Mouse (Mus musculus) hindbrain, embryonic 12.5 days (tissue): ENCODE results near the gene Rnf114. TPM values are rescaled to one million over a fixed set of nuclear protein-coding genes. Genes with fewer than 3 reads are reported as not detected.
A peak's percentile ranks its signal among the peaks of the same experiment; 100 is the strongest.

Experiments used
- ATAC-seq: fragments of 200-750 bp; cut with Nextera tagmentation; 2 replicates; pipeline ENCODE4 v1.8.0; 2017; ENCODE audit warnings: moderate TSS enrichment; ENCODE audit not compliant: low FRiP score
- H3K27ac ChIP-seq: fragments of 300-500 bp; sonication (generic); 2 replicates; pipeline ENCODE4 v1.5.1; 2016; ENCODE audit warnings: mild to moderate bottlenecking
- H3K27me3 ChIP-seq: fragments of 300-500 bp; sonication (generic); 2 replicates; pipeline ENCODE4 v1.6.1; 2016; ENCODE audit warnings: mild to moderate bottlenecking
- H3K36me3 ChIP-seq: fragments of 300-500 bp; sonication (generic); 2 replicates; pipeline ENCODE4 v1.6.1; 2016; ENCODE audit warnings: mild to moderate bottlenecking
- H3K4me1 ChIP-seq: fragments of 300-500 bp; sonication (generic); 2 replicates; pipeline ENCODE4 v1.6.1; 2016
- H3K4me2 ChIP-seq: fragments of 300-500 bp; sonication (generic); replicated peaks from 2 replicates; pipeline ENCODE4 v1.6.1; 2016; ENCODE audit warnings: mild to moderate bottlenecking
- H3K4me3 ChIP-seq: fragments of 300-500 bp; sonication (generic); 2 replicates; pipeline ENCODE4 v1.5.1; 2016; ENCODE audit warnings: mild to moderate bottlenecking
- H3K9ac ChIP-seq: fragments of 300-500 bp; sonication (generic); 2 replicates; pipeline ENCODE4 v1.6.1; 2016; ENCODE audit warnings: mild to moderate bottlenecking, moderate library complexity
- H3K9me3 ChIP-seq: fragments of 300-500 bp; sonication (generic); replicated peaks from 2 replicates; pipeline ENCODE4 v1.6.1; 2016; ENCODE audit warnings: mild to moderate bottlenecking
- WGBS: fragments of 180-500 bp; shearing (Covaris S2); methylation state at CpG from one replicate; pipeline ENCODE4 v1.1.7; 2016; 5-methylcytosine and 5-hydroxymethylcytosine counted together
- polyA plus RNA-seq: library from polyadenylated mRNA; unstranded; fragments of >200 nt; fragmentation: Nextera tagmentation; extraction: Ambion mirVana; gene quantifications from 2 replicates; pipeline ENCODE4 v1.2.1, GENCODE M21; 2016

Gene Rnf114
- polyA plus RNA-seq, 1 experiment from 2014 or later = 120 TPM

DNA sequence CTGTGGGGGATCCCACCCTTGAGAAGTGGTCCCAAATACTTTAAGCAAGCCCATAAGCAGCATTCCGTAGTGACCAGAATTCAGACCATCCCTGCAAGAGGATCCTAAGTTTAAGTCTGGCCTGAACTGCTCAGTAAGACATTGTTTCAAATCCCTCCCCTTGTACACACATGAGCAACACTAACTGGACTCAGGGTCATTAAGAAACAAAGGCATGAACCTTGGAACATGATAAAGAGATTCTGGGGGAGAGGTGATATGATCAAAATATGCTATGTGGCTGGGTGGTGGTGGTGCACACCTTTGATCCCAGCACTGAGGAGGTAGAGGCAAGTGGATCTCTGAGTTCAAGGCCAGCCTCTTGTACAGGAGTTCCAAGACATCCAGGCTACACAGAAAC, 12.9 kb upstream of the Rnf114 start:
- no peak overlapping the region for H3K9ac ChIP-seq
- no peak for ATAC-seq
- H3K9me3 ChIP-seq = no peaks in the 10 kb centered on the region
- H3K4me2 ChIP-seq = no peak overlapping the region
- no peak overlapping the region for H3K4me3 ChIP-seq
- peaks cover 20% of the 10 kb centered on the region for H3K4me1 ChIP-seq
- H3K36me3 ChIP-seq = peaks cover 31% of the 10 kb centered on the region
- H3K27me3 ChIP-seq = no peaks in the 10 kb centered on the region
- H3K27ac ChIP-seq = no peak overlapping the region
- WGBS = 97% methylated on average over 1 of the region's 1 CpGs

DNA sequence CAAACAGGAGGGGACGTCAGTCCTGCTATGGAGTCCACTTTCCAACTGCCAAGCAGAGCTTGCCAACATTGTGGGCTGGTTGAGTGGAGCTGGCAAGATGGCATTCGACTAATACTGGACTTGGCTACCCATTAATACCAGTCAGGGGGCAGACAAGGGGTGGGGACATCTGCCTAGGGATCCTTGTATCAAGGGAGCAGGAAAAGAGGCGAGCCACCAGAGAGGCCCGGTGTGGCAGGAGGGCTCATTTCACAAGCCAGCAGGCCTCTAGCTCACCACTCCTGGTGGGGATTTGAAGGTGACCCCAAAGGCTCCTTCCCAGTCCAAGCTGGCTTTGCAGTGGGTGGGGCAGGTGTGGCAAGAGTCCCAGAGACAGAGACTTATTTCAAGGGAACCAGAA, 9.8 kb upstream of the Rnf114 start:
- H3K27ac ChIP-seq = no peak overlapping the region
- H3K27me3 ChIP-seq = no peaks in the 10 kb centered on the region
- H3K4me2 ChIP-seq = no peak overlapping the region
- no peak overlapping the region for H3K4me3 ChIP-seq
- 0 out of 2 replicates have a peak, but pooled peaks cover 4% of the 10 kb centered on the region for H3K4me1 ChIP-seq
- H3K9me3 ChIP-seq = no peaks in the 10 kb centered on the region
- H3K36me3 ChIP-seq = peaks cover 41% of the 10 kb centered on the region
- no peak for ATAC-seq
- WGBS = 95% methylated on average over 4 of the region's 4 CpGs
- no peak overlapping the region for H3K9ac ChIP-seq

DNA sequence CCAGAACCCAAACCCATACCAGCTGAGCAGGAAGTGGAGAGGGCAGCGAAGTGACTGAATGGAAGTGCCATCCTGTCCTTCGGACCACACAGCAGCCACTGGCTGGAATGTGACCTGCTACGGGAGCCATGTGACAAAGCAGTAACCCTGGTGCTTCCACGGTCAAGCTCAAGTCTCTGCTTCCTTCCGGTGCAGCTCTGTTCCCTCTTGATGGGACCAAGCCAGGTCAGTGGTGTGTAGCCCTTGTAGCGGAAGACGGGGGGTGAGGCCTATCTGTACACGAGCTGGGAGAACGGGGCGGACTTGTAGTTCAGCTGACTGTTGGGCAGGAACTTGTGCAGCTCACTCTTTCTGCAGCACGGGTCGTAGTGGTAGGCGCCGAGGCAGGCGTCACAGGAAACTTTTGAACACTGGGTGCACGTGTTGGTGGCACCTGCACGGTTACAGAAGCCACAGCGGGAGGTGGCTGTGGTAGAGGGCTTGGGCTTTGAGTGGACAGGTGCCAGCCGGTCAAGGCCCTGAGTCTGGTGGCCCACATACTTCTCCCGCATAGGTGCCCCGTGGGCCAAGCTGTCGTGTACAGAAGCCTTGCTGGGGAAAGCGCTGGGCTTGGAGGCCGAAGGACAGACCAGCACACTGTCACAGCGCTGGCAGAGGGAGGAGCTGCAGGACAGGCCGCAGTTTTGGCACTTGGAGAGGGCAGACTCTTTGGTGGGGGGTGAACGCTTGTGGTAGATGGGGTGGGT, 9.2 kb upstream of the Rnf114 start:
- Histone ChIP-seq H3K9ac (no peak overlapping the region), H3K27ac (no peak overlapping the region), H3K9me3 (no peaks in the 10 kb centered on the region), H3K4me1 (0 out of 2 replicates have a peak, but pooled peaks cover 4% of the 10 kb centered on the region), H3K4me2 (no peak overlapping the region), H3K27me3 (no peaks in the 10 kb centered on the region), H3K4me3 (no peak overlapping the region), H3K36me3 (peaks cover 41% of the 10 kb centered on the region)
- 94% methylated on average over 27 of the region's 27 CpGs for WGBS
- ATAC-seq = no peak

DNA sequence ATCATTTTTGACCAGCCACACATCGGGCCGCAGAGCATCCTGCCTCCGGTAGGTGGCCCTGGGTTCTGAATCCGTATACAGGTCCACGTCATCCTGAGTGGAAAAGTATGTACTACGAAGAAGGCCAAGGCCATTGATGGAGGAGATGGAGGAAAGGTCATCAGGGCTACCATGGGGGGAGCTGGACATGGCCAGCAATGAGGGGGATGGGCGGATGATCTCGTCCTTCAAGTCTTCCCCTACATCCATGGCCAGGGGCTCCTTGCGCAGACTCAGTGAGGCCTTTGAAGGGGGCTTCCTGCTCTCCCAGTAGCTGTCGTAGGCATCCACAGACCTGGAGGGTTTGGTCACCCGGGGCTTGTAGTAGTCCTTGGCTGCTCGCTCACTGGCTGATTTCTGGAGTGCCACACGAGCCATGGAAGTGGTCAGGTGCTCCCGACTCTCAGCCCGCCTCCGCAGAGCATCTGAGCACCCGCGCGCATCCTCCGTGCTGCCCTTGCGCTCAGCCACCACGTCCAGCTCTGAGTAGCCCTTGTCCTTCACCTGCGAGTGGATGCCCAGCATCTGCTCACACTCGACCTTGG, 8.5 kb upstream of the Rnf114 start:
- Histone ChIP-seq H3K36me3 (peaks cover 41% of the 10 kb centered on the region), H3K9me3 (no peaks in the 10 kb centered on the region), H3K9ac (no peak overlapping the region), H3K4me1 (0 out of 2 replicates have a peak, but pooled peaks cover 4% of the 10 kb centered on the region), H3K27me3 (no peaks in the 10 kb centered on the region), H3K4me2 (no peak overlapping the region), H3K27ac (no peak overlapping the region), H3K4me3 (no peak overlapping the region)
- 95% methylated on average over 24 of the region's 24 CpGs for WGBS
- ATAC-seq = no peak

DNA sequence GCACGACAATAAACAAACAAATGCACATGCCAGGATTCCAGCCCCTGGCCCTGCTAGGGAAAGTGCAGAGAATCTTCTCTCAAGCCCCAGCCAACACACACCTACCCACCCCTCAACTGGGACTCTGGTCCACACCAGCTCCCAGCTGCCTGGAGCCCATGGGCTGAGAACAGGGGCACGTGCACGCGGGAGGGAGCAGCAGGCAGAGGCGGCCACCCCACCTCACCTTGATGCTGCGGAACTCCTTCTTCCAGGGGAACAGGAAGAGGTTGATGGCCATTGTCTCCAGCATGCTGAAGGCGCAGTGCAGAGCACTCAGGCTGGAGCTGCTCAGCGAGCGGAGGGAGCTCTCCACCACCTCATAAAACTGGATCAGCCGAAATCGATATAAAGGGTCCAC, 7.5 kb upstream of the Rnf114 start:
- Histone ChIP-seq H3K27me3 (no peaks in the 10 kb centered on the region), H3K36me3 (peaks cover 41% of the 10 kb centered on the region), H3K4me3 (no peak overlapping the region), H3K27ac (no peak overlapping the region), H3K4me1 (0 out of 2 replicates have a peak, but pooled peaks cover 4% of the 10 kb centered on the region), H3K9me3 (no peaks in the 10 kb centered on the region), H3K9ac (no peak overlapping the region), H3K4me2 (no peak overlapping the region)
- WGBS = 94% methylated on average over 11 of the region's 11 CpGs
- ATAC-seq = no peak

DNA sequence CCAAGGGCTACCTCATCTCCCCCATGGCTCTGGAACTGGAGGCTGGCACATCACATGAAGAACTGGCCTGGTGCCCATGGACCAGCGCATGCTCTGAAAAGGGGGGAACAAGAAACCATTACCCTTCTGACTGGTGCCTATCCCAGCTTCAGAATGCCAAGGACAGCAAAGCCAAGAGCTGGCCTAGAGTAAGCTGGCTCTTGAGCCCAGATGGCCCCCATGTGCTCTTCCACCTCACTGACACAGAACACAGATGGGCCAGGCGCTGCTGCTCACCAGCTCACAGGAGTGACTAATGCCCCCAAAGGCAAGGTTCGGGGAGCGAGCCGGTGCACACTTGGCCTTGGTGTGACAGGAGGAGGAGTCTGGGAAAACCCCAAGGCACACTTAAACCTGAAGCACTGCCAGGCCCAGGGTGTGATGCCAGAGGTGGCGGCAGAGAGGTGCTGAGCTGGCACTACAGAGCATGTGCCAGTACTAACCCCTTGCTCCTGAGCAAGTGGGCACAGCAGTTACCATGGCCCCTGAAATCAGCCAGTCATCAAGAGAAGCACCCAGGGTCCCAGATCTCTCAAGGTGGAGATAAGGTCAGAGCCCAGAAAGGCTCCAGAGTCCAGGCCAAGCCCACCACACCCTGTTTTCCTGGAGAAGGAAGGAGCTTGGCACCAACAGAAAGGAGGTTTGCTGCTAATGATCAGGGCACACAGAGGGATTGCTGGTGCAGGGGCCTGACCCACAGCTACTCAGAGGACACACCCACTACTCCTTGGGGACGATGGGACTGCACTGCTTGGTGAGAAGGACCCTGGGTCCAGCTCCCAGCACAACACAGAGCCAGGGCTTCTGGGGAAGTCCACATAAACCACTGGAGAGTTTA, 6.7 kb upstream of the Rnf114 start:
- Histone ChIP-seq H3K27me3 (no peaks in the 10 kb centered on the region), H3K27ac (no peak overlapping the region), H3K36me3 (peaks cover 41% of the 10 kb centered on the region)

DNA sequence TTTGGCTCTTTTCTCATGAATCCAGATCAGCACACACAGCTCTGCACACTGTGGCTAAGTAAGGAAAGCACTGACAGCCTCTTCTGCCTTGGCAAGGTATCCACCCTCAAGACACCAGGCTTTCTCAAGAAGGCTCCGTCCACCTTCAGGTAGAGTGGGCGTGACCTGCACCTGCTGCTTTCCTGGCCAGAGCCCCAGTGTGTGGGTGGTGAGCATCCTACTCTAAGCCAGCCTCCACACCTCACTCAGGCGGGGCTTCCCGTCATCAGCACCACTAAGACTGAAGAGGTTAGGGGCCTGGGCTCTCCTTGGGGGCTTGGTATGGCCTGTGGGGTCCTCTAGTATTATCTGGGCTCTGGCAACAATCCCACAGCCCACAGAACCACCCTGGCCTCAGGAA, 5.9 kb upstream of the Rnf114 start:
- Histone ChIP-seq H3K9ac (0 out of 2 replicates have a peak overlapping the region, but pooled peaks have one; percentile 13), H3K27ac (no peak overlapping the region), H3K36me3 (peaks cover 41% of the 10 kb centered on the region), H3K4me1 (peaks cover 17% of the 10 kb centered on the region), H3K9me3 (no peaks in the 10 kb centered on the region), H3K4me3 (no peak overlapping the region), H3K27me3 (no peaks in the 10 kb centered on the region), H3K4me2 (no peak overlapping the region)
- WGBS = 78% methylated on average over 4 of the region's 4 CpGs
- no peak for ATAC-seq

More for the DNA sequence above, 6.7 kb upstream of the Rnf114 start:
- Histone ChIP-seq H3K9me3 (no peaks in the 10 kb centered on the region), H3K4me3 (no peak overlapping the region), H3K4me1 (peaks cover 9% of the 10 kb centered on the region), H3K4me2 (no peak overlapping the region), H3K9ac (no peak overlapping the region)
- ATAC-seq = no peak
- 88% methylated on average over 7 of the region's 7 CpGs for WGBS

DNA sequence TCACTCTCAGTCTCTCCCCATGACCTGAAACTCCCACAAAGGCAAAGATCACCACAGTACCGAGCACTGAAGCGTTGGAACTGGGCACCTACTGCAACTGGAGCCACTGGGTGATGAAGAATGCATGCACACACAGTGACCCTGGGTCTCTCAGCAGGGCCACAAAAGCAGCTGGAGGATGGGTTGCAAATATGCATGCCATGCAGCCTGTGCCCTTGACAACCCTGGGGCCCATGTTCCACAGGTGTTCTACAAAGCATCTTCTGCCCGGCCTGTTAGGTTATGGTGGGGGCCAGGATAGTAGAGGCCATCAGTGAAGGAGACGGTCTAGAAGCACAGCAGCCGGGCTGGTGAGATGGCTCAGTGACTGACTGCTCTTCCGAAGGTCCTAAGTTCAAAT, 4.9 kb upstream of the Rnf114 start:
- 96% methylated on average over 6 of the region's 6 CpGs for WGBS
- H3K9ac ChIP-seq = no peak overlapping the region
- peaks cover 23% of the 10 kb centered on the region for H3K4me1 ChIP-seq
- no peak overlapping the region for H3K4me3 ChIP-seq
- H3K36me3 ChIP-seq = peaks cover 37% of the 10 kb centered on the region
- H3K9me3 ChIP-seq = no peaks in the 10 kb centered on the region
- no peak overlapping the region for H3K27ac ChIP-seq
- no peaks in the 10 kb centered on the region for H3K27me3 ChIP-seq
- no peak overlapping the region for H3K4me2 ChIP-seq
- no peak for ATAC-seq

DNA sequence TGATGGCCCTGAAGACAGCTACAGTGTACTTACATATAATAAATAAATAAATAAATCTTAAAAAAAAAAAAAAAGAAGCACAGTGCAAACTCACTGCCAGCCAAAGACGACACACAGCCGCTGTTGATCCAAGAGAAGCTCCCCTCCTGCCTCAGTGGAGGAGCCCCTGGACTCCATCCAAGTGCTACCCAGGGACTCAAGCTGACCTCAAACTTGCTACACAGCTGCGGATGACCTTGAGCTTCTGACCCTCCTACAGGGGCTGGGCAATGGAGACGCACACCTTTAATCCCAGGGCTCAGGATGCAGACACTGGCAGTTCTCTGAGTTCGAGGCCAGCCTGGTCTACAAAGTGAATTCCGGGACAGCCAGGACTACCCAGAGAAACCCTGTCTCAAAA, 4.5 kb upstream of the Rnf114 start:
- H3K4me1 ChIP-seq = peaks cover 23% of the 10 kb centered on the region
- no peak for ATAC-seq
- 92% methylated on average over 6 of the region's 6 CpGs for WGBS

DNA sequence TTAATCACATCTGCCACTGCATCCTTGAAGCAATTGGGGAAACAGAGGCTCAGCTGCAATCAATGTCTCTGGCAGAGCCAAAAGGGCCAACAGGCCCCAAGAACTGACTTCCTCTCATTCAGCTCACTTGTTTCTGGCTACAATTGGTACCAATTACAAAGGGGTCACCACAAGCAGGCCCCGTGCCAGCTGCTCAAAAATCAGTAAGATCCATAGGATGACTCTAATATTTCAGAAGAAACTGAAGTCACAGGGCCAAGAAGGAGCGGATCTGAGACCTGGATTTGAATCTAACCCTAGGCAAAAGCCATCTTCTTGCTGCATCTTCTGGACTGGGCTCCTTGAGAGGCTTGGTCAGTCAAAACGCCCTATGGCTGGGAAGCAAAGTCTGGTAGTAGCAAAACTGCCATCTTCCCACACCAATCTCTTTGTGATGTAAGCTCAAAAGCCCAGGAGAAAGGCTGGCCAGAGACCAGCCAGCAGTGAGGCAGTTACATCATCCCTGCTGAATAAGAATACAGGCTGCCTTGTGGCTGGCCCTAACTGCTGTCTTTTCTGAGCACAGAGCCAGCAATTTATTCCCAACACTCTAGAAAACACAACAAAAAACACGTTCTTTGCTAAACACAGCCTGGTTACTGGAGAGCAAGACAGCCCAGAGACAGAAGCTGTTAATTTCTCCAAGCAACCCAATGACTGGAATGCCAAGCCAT, 1.5 kb upstream of the Rnf114 start:
- H3K9ac ChIP-seq = peak overlapping the region; percentile 94
- H3K36me3 ChIP-seq = peaks cover 7% of the 10 kb centered on the region; the same call in 1 of the 2 replicates
- H3K4me1 ChIP-seq = peaks cover 29% of the 10 kb centered on the region
- H3K4me2 ChIP-seq = peak overlapping the region; percentile 99
- no peak for ATAC-seq
- H3K27ac ChIP-seq = no peak overlapping the region
- no peaks in the 10 kb centered on the region for H3K27me3 ChIP-seq
- WGBS = 82% methylated on average over 4 of the region's 4 CpGs
- no peak overlapping the region for H3K4me3 ChIP-seq
- H3K9me3 ChIP-seq = no peaks in the 10 kb centered on the region

More for the DNA sequence above, 4.5 kb upstream of the Rnf114 start:
- no peak overlapping the region for H3K4me2 ChIP-seq
- no peak overlapping the region for H3K4me3 ChIP-seq
- no peaks in the 10 kb centered on the region for H3K27me3 ChIP-seq
- H3K9ac ChIP-seq = no peak overlapping the region
- H3K9me3 ChIP-seq = no peaks in the 10 kb centered on the region
- H3K27ac ChIP-seq = no peak overlapping the region
- peaks cover 32% of the 10 kb centered on the region for H3K36me3 ChIP-seq

DNA sequence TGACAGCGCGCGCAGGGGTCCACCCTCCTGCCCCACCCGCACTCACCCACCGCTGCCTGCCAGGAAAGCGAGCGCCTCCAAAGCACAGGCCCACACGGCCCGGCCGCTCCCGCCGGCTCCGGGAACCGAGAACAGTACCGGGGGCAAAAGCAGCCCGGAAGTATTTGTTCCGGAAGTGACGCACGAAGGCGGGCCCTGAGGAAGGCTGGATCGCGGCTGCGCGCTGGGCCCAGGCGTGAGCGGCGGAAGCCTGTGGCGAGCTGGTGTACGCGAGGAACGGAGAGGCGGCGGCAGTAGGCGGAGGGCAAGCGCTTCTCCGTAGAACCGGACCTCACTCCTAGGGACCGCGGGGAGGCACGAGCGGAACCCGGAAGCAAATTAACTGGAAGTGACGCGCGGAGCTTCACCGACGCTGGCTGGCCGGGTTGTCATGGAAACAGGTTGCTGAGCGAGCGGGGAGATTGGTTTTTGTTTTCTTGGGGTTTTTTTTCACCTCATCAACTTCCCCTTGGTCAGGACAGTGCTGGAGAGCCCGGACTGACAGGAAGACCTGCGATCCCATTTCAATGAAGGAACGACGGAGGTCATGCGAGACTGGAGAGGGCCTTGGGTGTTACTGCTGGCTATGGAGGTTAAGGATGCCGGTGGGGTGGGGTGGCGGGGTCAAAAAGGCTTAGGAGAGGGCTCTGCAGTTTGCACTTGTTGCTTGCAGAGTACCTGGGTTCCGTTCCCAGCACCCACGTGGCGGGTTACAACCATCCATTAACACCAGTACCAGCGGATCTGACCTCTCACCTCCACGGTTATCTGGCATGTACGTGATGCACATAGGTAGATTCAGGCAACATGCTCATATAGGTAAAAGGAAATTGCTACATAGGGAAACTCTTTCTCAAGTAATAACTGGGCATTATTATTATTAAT, 530 bp downstream of the Rnf114 start, which contains the start of gene Spata2:
Gene Spata2, minus strand, starts transcription at position 175 of the 924 bp plus-strand sequence.
- Histone ChIP-seq H3K4me1 (peaks cover 25% of the 10 kb centered on the region), H3K36me3 (no peaks in the 10 kb centered on the region), H3K27ac (peak within 1 kb of the TSS; percentile 98), H3K4me3 (peak within 1 kb of the TSS; percentile 98), H3K27me3 (no peaks in the 10 kb centered on the region), H3K9me3 (no peaks in the 10 kb centered on the region), H3K9ac (peak within 1 kb of the TSS; percentile 94), H3K4me2 (peak within 1 kb of the TSS; percentile 99)
- 2% methylated on average over 63 of the region's 63 CpGs for WGBS
- peak; percentile 83 for ATAC-seq
